Mouse (Mus musculus) embryonic facial prominence, embryonic 11.5 days (tissue): ENCODE measurements at regions not wholly inside any gene's neighbourhood (a gene's known extent, or its start where the extent isn't known, plus 50 kb on each side); places are given as distances from the start of the nearest gene placed in this dataset.

Source experiments
- ATAC-seq: fragments of 200-750 bp; cut with Nextera tagmentation; replicated peaks from 2 replicates; pipeline ENCODE4 v1.8.0; 2017; ENCODE audit warnings: low read depth; ENCODE audit not compliant: insufficient number of reproducible peaks, low FRiP score, low TSS enrichment
- DNase-seq: peaks from one replicate; pipeline ENCODE4 v3.0.0-alpha.2; 2015; ENCODE audit warnings: low spot score
- H3K27ac ChIP-seq: fragments of 300-500 bp; sonication (generic); replicated peaks from 2 replicates; pipeline ENCODE4 v1.5.1; 2014; ENCODE audit warnings: mild to moderate bottlenecking, low read depth, low read length, control low read depth
- H3K27me3 ChIP-seq: fragments of 300-500 bp; sonication (generic); 2 replicates; pipeline ENCODE4 v1.6.1; 2014; ENCODE audit warnings: mild to moderate bottlenecking, low read length, moderate library complexity, mixed read lengths; ENCODE audit not compliant: control insufficient read depth, insufficient read depth
- H3K36me3 ChIP-seq: fragments of 300-500 bp; sonication (generic); replicated peaks from 2 replicates; pipeline ENCODE4 v1.6.1; 2014; ENCODE audit warnings: low read depth, mild to moderate bottlenecking, low read length, moderate library complexity, mixed read lengths; ENCODE audit not compliant: control insufficient read depth, insufficient read depth
- H3K4me1 ChIP-seq: fragments of 300-500 bp; sonication (generic); 2 replicates; pipeline ENCODE4 v1.6.1; 2014; ENCODE audit warnings: low read length, mixed read lengths; ENCODE audit not compliant: control insufficient read depth, insufficient read depth
- H3K4me2 ChIP-seq: fragments of 300-500 bp; sonication (generic); 2 replicates; pipeline ENCODE4 v1.6.1; 2014; ENCODE audit warnings: low read depth, mild to moderate bottlenecking, control low read depth, low read length, moderate library complexity
- H3K4me3 ChIP-seq: fragments of 300-500 bp; sonication (generic); 2 replicates; pipeline ENCODE4 v1.5.1; 2014; ENCODE audit warnings: low read depth, low read length, control low read depth
- H3K9ac ChIP-seq: fragments of 300-500 bp; sonication (generic); replicated peaks from 2 replicates; pipeline ENCODE4 v1.6.1; 2014; ENCODE audit warnings: mild to moderate bottlenecking, control low read depth, low read length
- H3K9me3 ChIP-seq: fragments of 300-500 bp; sonication (generic); replicated peaks from 2 replicates; pipeline ENCODE4 v1.6.1; 2016; ENCODE audit warnings: mild to moderate bottlenecking, low read length, inconsistent platforms, mixed read lengths; ENCODE audit not compliant: control insufficient read depth
- WGBS: fragments of 180-500 bp; shearing (Covaris S2); extraction: QIAGEN DNeasy Blood & Tissue Kit; methylation state at CpG from one replicate; pipeline ENCODE4 v1.1.7; 2014; 5-methylcytosine and 5-hydroxymethylcytosine counted together

- no peak overlapping the region for H3K4me2 ChIP-seq
- H3K27me3 ChIP-seq: no peaks in the 10 kb centered on the region
- H3K4me1 ChIP-seq: no peaks in the 10 kb centered on the region
- H3K27ac ChIP-seq: no peak overlapping the region
- 74% methylated on average over 6 of the region's 6 CpGs for WGBS
- H3K9ac ChIP-seq: no peak overlapping the region
- no peak for DNase-seq
- no peaks in the 10 kb centered on the region for H3K9me3 ChIP-seq
- ATAC-seq: no peak
- H3K36me3 ChIP-seq: no peaks in the 10 kb centered on the region
- H3K4me3 ChIP-seq: no peak overlapping the region
These were observed 89.5 kb upstream of the Zbtb40 start for GRCm38 (mm10) chr4:137138127-137138526.

- no peak for DNase-seq
- 81% methylated on average over 4 of the region's 4 CpGs for whole genome bisulfite sequencing
- H3K27ac ChIP-seq: no peak overlapping the region
- no peaks in the 10 kb centered on the region for H3K27me3 ChIP-seq
- H3K9me3 ChIP-seq: no peaks in the 10 kb centered on the region
- no peaks in the 10 kb centered on the region for H3K36me3 ChIP-seq
- no peaks in the 10 kb centered on the region for H3K4me1 ChIP-seq
- ATAC-seq: no peak
- H3K9ac ChIP-seq: no peak overlapping the region
- H3K4me2 ChIP-seq: no peak overlapping the region
- H3K4me3 ChIP-seq: no peak overlapping the region
These were observed 87.7 kb upstream of the Zbtb40 start for GRCm38 (mm10) chr4:137136313-137136712.

- no peak overlapping the region for H3K4me2 ChIP-seq
- no peak for ATAC-seq
- no peak overlapping the region for H3K27ac ChIP-seq
- DNase-seq: no peak
- H3K27me3 ChIP-seq: no peaks in the 10 kb centered on the region
- H3K36me3 ChIP-seq: no peaks in the 10 kb centered on the region
- no peak overlapping the region for H3K9ac ChIP-seq
- no peaks in the 10 kb centered on the region for H3K9me3 ChIP-seq
- no peaks in the 10 kb centered on the region for H3K4me1 ChIP-seq
- no peak overlapping the region for H3K4me3 ChIP-seq
- 80% methylated on average over 8 of the region's 8 CpGs for WGBS
These were observed 87.2 kb upstream of the Zbtb40 start for GRCm38 (mm10) chr4:137135792-137136191.

GRCm38 (mm10) chr4:137134553-137134952 lies 86.0 kb upstream of the Zbtb40 start:
- 50% methylated on average over 5 of the region's 5 CpGs for WGBS
- Histone ChIP-seq H3K4me2 (no peak overlapping the region), H3K9ac (no peak overlapping the region), H3K9me3 (no peaks in the 10 kb centered on the region), H3K36me3 (no peaks in the 10 kb centered on the region), H3K27ac (no peak overlapping the region), H3K4me3 (no peak overlapping the region), H3K27me3 (no peaks in the 10 kb centered on the region), H3K4me1 (no peaks in the 10 kb centered on the region)
- no peak for ATAC-seq
- DNase-seq: no peak

GRCm38 (mm10) chr4:137133789-137134188 lies 85.2 kb upstream of the Zbtb40 start:
- no peak overlapping the region for H3K4me3 ChIP-seq
- H3K36me3 ChIP-seq: no peaks in the 10 kb centered on the region
- H3K27me3 ChIP-seq: no peaks in the 10 kb centered on the region
- ATAC-seq: no peak
- no peak overlapping the region for H3K9ac ChIP-seq
- no peak overlapping the region for H3K27ac ChIP-seq
- no peak for DNase-seq
- no peak overlapping the region for H3K4me2 ChIP-seq
- no peaks in the 10 kb centered on the region for H3K4me1 ChIP-seq
- H3K9me3 ChIP-seq: no peaks in the 10 kb centered on the region
- 58% methylated on average over 13 of the region's 13 CpGs for WGBS

GRCm38 (mm10) chr4:137130619-137131212 lies 82.1 kb upstream of the Zbtb40 start:
- ATAC-seq: no peak
- Histone ChIP-seq H3K4me3 (no peak overlapping the region), H3K9me3 (no peaks in the 10 kb centered on the region), H3K27ac (no peak overlapping the region), H3K4me1 (no peaks in the 10 kb centered on the region), H3K36me3 (no peaks in the 10 kb centered on the region), H3K27me3 (no peaks in the 10 kb centered on the region), H3K9ac (no peak overlapping the region), H3K4me2 (no peak overlapping the region)
- WGBS: 54% methylated on average over 7 of the region's 7 CpGs
- DNase-seq: no peak

- DNase-seq: no peak
- H3K9ac ChIP-seq: no peak overlapping the region
- no peak overlapping the region for H3K27ac ChIP-seq
These were observed 79.6 kb upstream of the Zbtb40 start for GRCm38 (mm10) chr4:137128152-137128551.

GRCm38 (mm10) chr4:137121684-137122083 lies 73.1 kb upstream of the Zbtb40 start:
- ATAC-seq: no peak
- DNase-seq: no peak

More at GRCm38 (mm10) chr4:137128152-137128551, 79.6 kb upstream of the Zbtb40 start:
- H3K4me2 ChIP-seq: no peak overlapping the region
- WGBS: 70% methylated on average over 15 of the region's 15 CpGs
- no peaks in the 10 kb centered on the region for H3K4me1 ChIP-seq
- H3K4me3 ChIP-seq: no peak overlapping the region
- no peaks in the 10 kb centered on the region for H3K27me3 ChIP-seq
- H3K36me3 ChIP-seq: no peaks in the 10 kb centered on the region
- no peak for ATAC-seq
- no peaks in the 10 kb centered on the region for H3K9me3 ChIP-seq

More at GRCm38 (mm10) chr4:137121684-137122083, 73.1 kb upstream of the Zbtb40 start:
- no peaks in the 10 kb centered on the region for H3K9me3 ChIP-seq
- H3K4me3 ChIP-seq: no peak overlapping the region
- H3K27ac ChIP-seq: no peak overlapping the region
- no peak overlapping the region for H3K4me2 ChIP-seq
- no peaks in the 10 kb centered on the region for H3K36me3 ChIP-seq
- H3K27me3 ChIP-seq: no peaks in the 10 kb centered on the region; the same call in 1 of the 2 replicates
- WGBS: 61% methylated on average over 10 of the region's 10 CpGs
- H3K9ac ChIP-seq: no peak overlapping the region
- 0 out of 2 replicates have a peak, but pooled peaks cover 2% of the 10 kb centered on the region for H3K4me1 ChIP-seq
